Mouse (Mus musculus) neutrophil, adult 65 days (primary cell): ENCODE results near the gene Otp. TPM values are rescaled to one million over a fixed set of nuclear protein-coding genes. Genes with fewer than 3 reads are reported as not detected.

Experiments used
- total RNA-seq: library from RNA; stranded (reverse); gene quantifications from 2 replicates; pipeline ENCODE4 v1.2.4, GENCODE M21; 2023

The Otp gene
- total RNA-seq: not detected in 2 replicates

DNA sequence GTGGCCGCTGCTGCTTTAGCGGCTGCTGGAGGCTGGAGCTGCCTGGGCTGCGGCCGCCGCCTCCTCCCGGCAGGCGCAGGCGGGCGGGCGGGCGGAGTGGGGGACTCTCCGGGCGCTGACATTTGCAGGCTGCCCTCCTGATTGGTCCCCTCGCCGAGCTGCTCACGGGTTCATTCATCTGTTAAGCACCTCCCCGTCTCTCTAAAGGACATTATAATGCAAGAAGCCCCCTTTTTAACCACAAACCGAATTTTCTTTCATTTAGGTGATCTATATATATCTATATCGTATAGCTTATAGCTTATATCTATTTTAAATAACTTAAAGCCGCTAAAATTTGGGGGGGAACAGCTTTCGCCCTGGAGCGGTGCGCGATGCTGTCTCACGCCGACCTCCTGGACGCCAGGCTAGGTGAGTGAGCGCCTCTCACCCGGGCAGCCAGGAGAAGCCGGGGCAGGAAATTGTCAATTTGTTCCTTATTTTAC is at the start of gene Otp:
Otp (plus strand) TSS at position 207 of the 485 bp plus-strand sequence.

Other genes with a start within 250 kb of the Otp start
- 36.9 and 37.4 TPM in 2 replicates for gene Tbca, start 86.7 kb upstream of the Otp start, total RNA-seq
- 8.5 and 14.2 TPM in 2 replicates for gene Wdr41, start 100.7 kb downstream of the Otp start, total RNA-seq